Mouse (Mus musculus): ENCODE results near the gene Fam193b. TPM values are rescaled to one million over a fixed set of nuclear protein-coding genes. Genes with fewer than 3 reads are reported as not detected.

The Fam193b gene
- 79.9 TPM for polyA plus RNA-seq (2015; fragmentation: Illumina TruSeq; extraction: RNeasy Lipid Tissue Mini Kit (QIAGEN cat#74804); ENCODE audit: low read depth, low replicate concordance)

DNA sequence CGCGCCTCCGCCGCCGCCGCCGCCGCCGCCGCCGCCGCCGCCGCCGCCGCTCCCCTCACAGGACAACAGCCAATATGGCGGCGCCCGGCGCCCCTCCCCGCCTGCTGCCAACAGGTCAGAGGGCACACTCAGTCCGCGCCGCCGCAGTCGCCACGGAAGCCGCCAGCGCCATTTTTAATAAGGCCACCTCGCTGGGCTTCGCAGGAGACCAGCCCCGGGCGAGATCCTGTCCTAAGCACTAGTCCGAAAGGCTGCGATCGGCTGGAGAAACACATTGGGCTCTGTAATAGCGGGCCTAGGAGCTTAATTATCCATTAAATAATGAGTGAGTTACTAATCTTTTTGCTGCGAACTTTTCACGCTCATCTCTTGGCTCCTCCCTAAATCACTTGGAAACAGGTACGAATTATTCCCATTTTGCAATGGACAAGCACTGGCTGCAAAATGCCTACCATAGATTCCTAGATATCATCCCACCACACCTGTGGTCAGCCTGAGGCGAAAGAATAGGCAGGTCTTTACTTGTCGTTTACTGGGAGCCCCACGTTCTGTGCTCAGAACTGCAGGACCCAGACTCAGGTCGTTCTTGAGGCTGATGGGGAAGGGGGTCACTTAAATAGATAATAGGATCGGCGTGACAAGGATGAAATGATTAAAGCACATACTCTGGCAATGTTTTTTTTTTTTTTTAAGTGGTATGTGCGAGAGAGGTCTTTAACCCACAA is at the start of gene Fam193b:
TSS of gene Fam193b (minus strand) at position 94 of the 725 bp plus-strand sequence.

GRCm38 (mm10) chr13:55599566-55600540 is 28.9 kb upstream of the Fam193b start, which contains the start of gene B4galt7:
TSS of gene B4galt7 (plus strand) at chr13:55599896.

DNA sequence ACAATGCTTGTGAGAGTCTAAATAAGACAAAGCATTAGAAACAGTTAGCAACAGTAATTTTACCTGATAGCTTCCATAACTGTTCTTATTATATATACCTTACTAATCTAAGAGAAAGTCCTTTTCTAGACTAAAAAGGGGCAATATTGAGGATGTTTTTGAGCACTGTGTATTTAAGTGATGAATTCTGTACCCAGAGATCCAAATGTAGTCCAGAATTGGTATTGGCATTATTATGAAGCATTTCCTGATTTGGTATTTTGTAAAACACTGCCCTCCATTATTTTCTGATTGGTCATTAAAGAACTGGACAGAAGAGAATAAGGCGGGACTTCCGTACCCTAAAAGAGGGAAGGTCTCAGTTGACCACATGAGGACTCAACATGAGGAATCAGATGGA is 2.5 kb upstream of the Fam193b start, which contains the start of gene Tmed9:
TSS of gene Tmed9 (plus strand) at position 301 of the 400 bp plus-strand sequence.

DNA sequence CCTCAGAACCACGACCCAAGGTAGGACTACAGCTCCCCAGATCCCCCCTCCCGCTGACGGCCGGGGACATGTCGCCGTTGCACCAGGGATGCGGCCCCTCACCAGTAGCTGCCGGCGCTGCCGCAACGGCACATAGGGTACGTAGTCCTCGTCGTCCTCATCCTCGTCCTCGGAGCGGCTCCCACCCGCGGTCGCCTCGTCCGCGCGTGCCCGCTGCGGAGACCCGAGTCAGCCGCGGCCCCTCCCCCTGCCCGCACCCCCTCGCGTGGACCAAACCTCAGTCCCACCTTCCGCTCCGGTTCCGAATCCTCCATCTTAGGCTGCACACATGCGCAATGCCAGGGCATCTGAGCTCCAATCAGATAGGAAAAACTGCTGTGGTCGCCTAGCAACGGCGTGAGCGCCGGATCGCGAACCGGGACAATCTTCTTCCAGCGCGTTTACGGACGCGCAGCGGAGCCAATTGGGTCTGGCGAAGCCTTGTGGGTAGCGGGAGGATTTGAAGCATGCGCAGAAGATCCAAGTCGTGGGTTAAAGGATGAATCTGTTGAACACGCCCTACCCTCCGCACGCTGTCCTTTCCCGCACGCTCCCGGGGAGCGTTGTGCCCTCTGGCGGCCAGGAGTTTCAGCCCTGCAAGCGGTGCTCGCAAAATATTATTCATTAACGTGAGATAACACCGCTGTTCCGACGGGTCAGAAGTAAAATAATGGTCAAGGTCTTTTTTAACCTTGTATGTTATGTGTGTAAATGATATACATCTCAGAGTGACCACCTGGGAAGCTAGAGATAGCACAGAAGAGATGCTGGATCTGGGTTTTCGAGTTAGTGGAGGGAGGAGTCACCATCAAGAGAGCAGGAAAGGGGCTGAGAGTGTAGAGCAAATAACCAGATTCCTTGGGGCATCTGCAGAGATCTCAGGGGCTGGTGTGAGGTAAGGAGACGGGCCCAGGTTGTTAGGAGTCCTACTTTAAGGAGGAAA is 34.4 kb downstream of the Fam193b start, which contains the start of gene Ddx41:
TSS of gene Ddx41 (minus strand) at position 465 of the 982 bp plus-strand sequence.

GRCm38 (mm10) chr13:55529198-55529915 is 41.6 kb downstream of the Fam193b start, which contains the start of gene Dok3:
TSS of gene Dok3 (minus strand) at chr13:55529296.

GRCm38 (mm10) chr13:55513111-55513748 is 57.7 kb downstream of the Fam193b start, which contains the start of gene Pdlim7:
TSS of gene Pdlim7 (minus strand) at chr13:55513676.

Other genes starting within 250 kb of the Fam193b start
- 98.9 TPM for gene Rab24, start 249.2 kb downstream of the Fam193b start, polyA plus RNA-seq (2015; fragmentation: Illumina TruSeq; extraction: RNeasy Lipid Tissue Mini Kit (QIAGEN cat#74804); ENCODE audit: low read depth, low replicate concordance)
- gene Mxd3, start 241.3 kb downstream of the Fam193b start, polyA plus RNA-seq (2015; fragmentation: Illumina TruSeq; extraction: RNeasy Lipid Tissue Mini Kit (QIAGEN cat#74804); ENCODE audit: low read depth, low replicate concordance) = 1.7 TPM
- gene Lman2, start 208.3 kb downstream of the Fam193b start, polyA plus RNA-seq (2015; fragmentation: Illumina TruSeq; extraction: RNeasy Lipid Tissue Mini Kit (QIAGEN cat#74804); ENCODE audit: low read depth, low replicate concordance) = 46.0 TPM
- 52.5 TPM for gene Rgs14, start 201.4 kb downstream of the Fam193b start, polyA plus RNA-seq (2015; fragmentation: Illumina TruSeq; extraction: RNeasy Lipid Tissue Mini Kit (QIAGEN cat#74804); ENCODE audit: low read depth, low replicate concordance)
- gene Slc34a1, start 172.9 kb downstream of the Fam193b start, polyA plus RNA-seq (2015; fragmentation: Illumina TruSeq; extraction: RNeasy Lipid Tissue Mini Kit (QIAGEN cat#74804); ENCODE audit: low read depth, low replicate concordance) = not detected
- not detected for gene Pfn3, start 155.9 kb downstream of the Fam193b start, polyA plus RNA-seq (2015; fragmentation: Illumina TruSeq; extraction: RNeasy Lipid Tissue Mini Kit (QIAGEN cat#74804); ENCODE audit: low read depth, low replicate concordance)
- gene F12, start 144.3 kb downstream of the Fam193b start, polyA plus RNA-seq (2015; fragmentation: Illumina TruSeq; extraction: RNeasy Lipid Tissue Mini Kit (QIAGEN cat#74804); ENCODE audit: low read depth, low replicate concordance) = 0.95 TPM
- 56.1 TPM for gene Grk6, start 126.0 kb downstream of the Fam193b start, polyA plus RNA-seq (2015; fragmentation: Illumina TruSeq; extraction: RNeasy Lipid Tissue Mini Kit (QIAGEN cat#74804); ENCODE audit: low read depth, low replicate concordance)
- 30.0 TPM for gene Prr7, start 106.9 kb downstream of the Fam193b start, polyA plus RNA-seq (2015; fragmentation: Illumina TruSeq; extraction: RNeasy Lipid Tissue Mini Kit (QIAGEN cat#74804); ENCODE audit: low read depth, low replicate concordance)
- gene Dbn1, start 83.0 kb downstream of the Fam193b start, polyA plus RNA-seq (2015; fragmentation: Illumina TruSeq; extraction: RNeasy Lipid Tissue Mini Kit (QIAGEN cat#74804); ENCODE audit: low read depth, low replicate concordance) = 189 TPM
- 92.5 TPM for gene Pdlim7, start 57.4 kb downstream of the Fam193b start, polyA plus RNA-seq (2015; fragmentation: Illumina TruSeq; extraction: RNeasy Lipid Tissue Mini Kit (QIAGEN cat#74804); ENCODE audit: low read depth, low replicate concordance)
- 8.0 TPM for gene Dok3, start 41.8 kb downstream of the Fam193b start, polyA plus RNA-seq (2015; fragmentation: Illumina TruSeq; extraction: RNeasy Lipid Tissue Mini Kit (QIAGEN cat#74804); ENCODE audit: low read depth, low replicate concordance)
- gene Ddx41, start 34.5 kb downstream of the Fam193b start, polyA plus RNA-seq (2015; fragmentation: Illumina TruSeq; extraction: RNeasy Lipid Tissue Mini Kit (QIAGEN cat#74804); ENCODE audit: low read depth, low replicate concordance) = 43.8 TPM
- gene Tmed9, start 2.6 kb upstream of the Fam193b start, polyA plus RNA-seq (2015; fragmentation: Illumina TruSeq; extraction: RNeasy Lipid Tissue Mini Kit (QIAGEN cat#74804); ENCODE audit: low read depth, low replicate concordance) = 143 TPM
- 31.1 TPM for gene B4galt7, start 28.8 kb upstream of the Fam193b start, polyA plus RNA-seq (2015; fragmentation: Illumina TruSeq; extraction: RNeasy Lipid Tissue Mini Kit (QIAGEN cat#74804); ENCODE audit: low read depth, low replicate concordance)
- gene Caml, start 51.9 kb upstream of the Fam193b start, polyA plus RNA-seq (2015; fragmentation: Illumina TruSeq; extraction: RNeasy Lipid Tissue Mini Kit (QIAGEN cat#74804); ENCODE audit: low read depth, low replicate concordance) = 65.9 TPM
- 36.4 TPM for gene Ddx46, start 63.9 kb upstream of the Fam193b start, polyA plus RNA-seq (2015; fragmentation: Illumina TruSeq; extraction: RNeasy Lipid Tissue Mini Kit (QIAGEN cat#74804); ENCODE audit: low read depth, low replicate concordance)
- 88.0 TPM for gene B230219D22Rik, start 122.0 kb upstream of the Fam193b start, polyA plus RNA-seq (2015; fragmentation: Illumina TruSeq; extraction: RNeasy Lipid Tissue Mini Kit (QIAGEN cat#74804); ENCODE audit: low read depth, low replicate concordance)
- gene Txndc15, start 143.5 kb upstream of the Fam193b start, polyA plus RNA-seq (2015; fragmentation: Illumina TruSeq; extraction: RNeasy Lipid Tissue Mini Kit (QIAGEN cat#74804); ENCODE audit: low read depth, low replicate concordance) = 102 TPM
- 23.8 TPM for gene Pcbd2, start 156.2 kb upstream of the Fam193b start, polyA plus RNA-seq (2015; fragmentation: Illumina TruSeq; extraction: RNeasy Lipid Tissue Mini Kit (QIAGEN cat#74804); ENCODE audit: low read depth, low replicate concordance)
- not detected for gene Catsper3, start 213.4 kb upstream of the Fam193b start, polyA plus RNA-seq (2015; fragmentation: Illumina TruSeq; extraction: RNeasy Lipid Tissue Mini Kit (QIAGEN cat#74804); ENCODE audit: low read depth, low replicate concordance)